Mouse (Mus musculus) left cerebral cortex, adult 8-10 months (tissue): Measurements from ENCODE around the gene Smbd1. TPM values are rescaled to one million over a fixed set of nuclear protein-coding genes. Genes with fewer than 3 reads are reported as not detected.

Source experiments
- total RNA-seq, 4 experiments: library from RNA; stranded (reverse); gene quantifications; 2 replicates each; pipeline ENCODE4 v1.2.4; 2022

The Smbd1 gene
- total RNA-seq, 4 experiments from 2014 or later = not detected

Other genes starting within 250 kb of the Smbd1 start
- 10 to 100 TPM; 70.9 to 85.1 (median 81.6) TPM for gene Tfrc, start 201.6 kb downstream of the Smbd1 start, total RNA-seq
- gene Tnk2, start 166.6 kb downstream of the Smbd1 start, total RNA-seq = 100 to 1,000 TPM; 243 to 266 (median 252) TPM
- under 1 TPM in 1 of 4 experiments, not detected in 3; 0.05 TPM for gene Muc4, start 74.6 kb downstream of the Smbd1 start, total RNA-seq
- not detected for gene Muc20, start 13.0 kb downstream of the Smbd1 start, total RNA-seq
- 100 to 1,000 TPM in 2 of 4 experiments, 10 to 100 TPM in 2; 94.8 to 117 (median 99.8) TPM for gene Fyttd1, start 67.0 kb upstream of the Smbd1 start, total RNA-seq
- gene Rubcn, start 67.3 kb upstream of the Smbd1 start, total RNA-seq = 10 to 100 TPM; 63.9 to 74.1 (median 69.3) TPM
- gene Lrch3, start 103.6 kb upstream of the Smbd1 start, total RNA-seq = 10 to 100 TPM; 34.4 to 51.8 (median 42.0) TPM
- 1 to 10 TPM; 3.1 to 6.3 (median 4.9) TPM for gene Iqcg, start 245.7 kb upstream of the Smbd1 start, total RNA-seq
- 100 to 1,000 TPM; 315 to 399 (median 349) TPM for gene Rpl35a, start 246.0 kb upstream of the Smbd1 start, total RNA-seq